Mouse (Mus musculus) pancreas, adult 10 weeks (tissue): ENCODE results near the gene Igsf21. TPM values are rescaled to one million over a fixed set of nuclear protein-coding genes. Genes with fewer than 3 reads are reported as not detected.

Experiments used
- polyA plus RNA-seq: library from polyadenylated mRNA; stranded (reverse); fragments of 350-450 nt; fragmentation: Illumina TruSeq; extraction: RNeasy Lipid Tissue Mini Kit (QIAGEN cat#74804); gene quantifications from one replicate; pipeline ENCODE4 v1.2.3, GENCODE M21; 2015; ENCODE audit warnings: low read depth, low replicate concordance; ENCODE audit not compliant: insufficient read depth

The Igsf21 gene
- polyA plus RNA-seq = not detected

GRCm38 (mm10) chr4:140246180-140247005, at the start of gene Igsf21:
TSS of gene Igsf21 (minus strand) at chr4:140246784.

